Mouse (Mus musculus): Measurements from ENCODE around the gene Ell.

Ell gene

DNA sequence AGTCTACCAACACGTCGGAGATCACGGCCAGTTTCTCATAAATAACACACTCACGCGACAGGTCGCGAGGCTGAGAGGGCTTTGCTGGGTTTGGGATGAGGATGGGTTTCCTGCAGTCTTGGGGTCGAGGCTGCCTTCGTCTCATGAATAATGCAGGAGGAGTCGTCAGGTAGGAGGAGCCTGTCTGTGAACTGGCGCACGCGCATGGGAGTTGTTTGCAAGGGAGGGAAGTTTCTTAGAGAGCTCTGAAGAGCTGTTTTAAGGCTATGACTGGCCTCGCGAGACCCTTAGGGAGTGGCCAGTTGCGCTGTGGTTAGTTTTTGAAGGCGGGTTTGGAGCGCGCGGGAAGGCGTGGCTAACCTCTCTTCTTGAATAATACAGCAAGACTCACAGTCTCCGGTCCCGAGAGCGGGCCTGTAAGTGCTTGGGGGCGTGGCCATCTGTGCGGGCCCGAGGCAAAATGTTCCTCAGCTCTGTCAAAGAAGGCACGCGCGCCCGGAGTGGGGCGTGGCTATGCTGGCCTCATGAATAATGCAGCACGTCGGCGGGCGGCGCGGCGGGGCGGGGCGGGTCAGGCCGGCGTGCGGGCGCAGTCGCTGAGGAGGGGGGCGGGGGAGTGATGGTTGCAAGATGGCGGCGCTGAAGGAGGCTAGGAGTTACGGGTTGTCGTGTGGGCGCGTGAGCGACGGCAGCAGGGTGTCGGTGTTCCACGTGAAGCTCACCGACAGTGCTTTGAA is at the start of gene Ell:
Gene Ell (plus strand): TSS at position 381 of the 737 bp plus-strand sequence.
- peak; percentile 100 for DNase-seq (ENCODE audit: low read depth)

GRCm38 (mm10) chr8:70489576-70489975 is 49.7 kb upstream of the Ell start:
- peak; percentile 63 for DNase-seq (ENCODE audit: low read depth)

GRCm38 (mm10) chr8:70490061-70490879 is 49.0 kb upstream of the Ell start:
- no peak for DNase-seq (ENCODE audit: low read depth)

DNA sequence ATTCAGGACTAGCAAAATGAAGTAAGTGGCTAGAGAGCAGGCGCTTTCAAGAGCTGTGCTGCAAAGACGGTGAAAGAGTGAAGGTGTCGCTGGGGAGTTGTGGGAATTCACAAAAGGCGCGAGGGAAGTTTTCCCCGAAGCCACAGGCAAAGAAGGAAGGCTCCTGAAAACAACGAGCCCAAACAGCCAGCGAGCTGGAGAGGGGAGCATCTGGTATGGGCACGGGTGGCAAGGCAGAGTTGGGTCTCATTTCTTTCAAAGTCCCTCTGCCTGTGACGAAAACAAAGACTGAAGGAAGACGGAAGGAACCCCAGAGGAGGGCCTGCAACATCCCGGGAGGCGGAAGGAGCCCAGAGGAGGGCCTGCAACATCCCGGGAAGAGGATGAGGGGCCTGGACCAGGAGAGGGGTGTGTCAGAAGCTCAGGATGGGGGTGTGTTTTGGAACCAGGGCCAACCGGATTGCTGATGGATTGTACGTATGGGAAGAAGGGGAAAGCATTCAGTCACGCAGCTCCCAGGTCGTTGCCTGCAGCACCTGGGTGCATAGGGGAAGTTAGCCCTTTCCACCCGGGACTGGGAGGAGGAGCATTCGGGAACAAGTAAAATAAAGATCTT is 48.3 kb upstream of the Ell start:
- DNase-seq (ENCODE audit: low read depth) = no peak

DNA sequence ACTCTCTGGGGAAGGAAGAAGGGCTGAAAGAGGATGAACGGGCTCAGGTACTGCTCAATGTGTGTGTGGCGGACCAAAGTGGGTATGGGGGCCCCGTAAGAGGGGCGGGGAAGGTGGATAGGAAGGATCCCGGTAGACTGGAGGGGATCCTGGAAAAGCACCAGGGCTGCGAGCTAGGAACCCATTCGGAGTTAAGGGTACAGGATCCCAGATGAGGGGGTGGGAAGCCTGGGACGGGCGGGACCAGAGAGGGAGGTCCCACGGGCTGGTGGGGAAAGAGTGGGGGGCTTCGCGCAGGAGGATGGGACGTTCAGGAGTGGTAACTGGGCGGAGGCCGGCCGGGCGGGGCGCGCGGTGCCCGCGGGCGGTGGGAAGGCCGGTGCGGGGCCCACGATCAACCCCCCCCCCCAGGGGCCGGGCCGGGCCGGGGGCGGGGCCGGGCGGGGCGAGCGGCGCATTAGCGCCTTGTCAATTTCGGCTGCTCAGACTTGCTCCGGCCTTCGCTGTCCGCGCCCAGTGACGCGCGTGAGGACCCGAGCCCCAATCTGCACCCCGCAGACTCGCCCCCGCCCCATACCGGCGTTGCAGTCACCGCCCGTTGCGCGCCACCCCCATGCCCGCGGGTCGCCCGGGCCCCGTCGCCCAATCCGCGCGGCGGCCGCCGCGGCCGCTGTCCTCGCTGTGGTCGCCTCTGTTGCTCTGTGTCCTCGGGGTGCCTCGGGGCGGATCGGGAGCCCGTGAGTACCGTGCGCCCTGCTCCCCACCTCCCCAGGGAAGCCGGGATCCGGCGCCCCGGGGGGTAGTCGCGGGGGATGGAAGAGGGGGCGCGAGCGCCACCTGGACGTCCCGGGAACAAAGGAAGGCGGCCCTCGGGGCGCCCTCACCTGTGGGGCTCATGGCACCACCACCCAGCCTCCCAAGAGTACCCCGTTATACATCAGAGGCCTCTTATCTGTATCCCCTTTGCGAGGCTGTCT is 46.3 kb upstream of the Ell start, which contains the start of gene Crlf1:
Gene Crlf1 (plus strand): TSS at position 495 of the 977 bp plus-strand sequence.
- DNase-seq (ENCODE audit: low read depth) = peak; percentile 65

DNA sequence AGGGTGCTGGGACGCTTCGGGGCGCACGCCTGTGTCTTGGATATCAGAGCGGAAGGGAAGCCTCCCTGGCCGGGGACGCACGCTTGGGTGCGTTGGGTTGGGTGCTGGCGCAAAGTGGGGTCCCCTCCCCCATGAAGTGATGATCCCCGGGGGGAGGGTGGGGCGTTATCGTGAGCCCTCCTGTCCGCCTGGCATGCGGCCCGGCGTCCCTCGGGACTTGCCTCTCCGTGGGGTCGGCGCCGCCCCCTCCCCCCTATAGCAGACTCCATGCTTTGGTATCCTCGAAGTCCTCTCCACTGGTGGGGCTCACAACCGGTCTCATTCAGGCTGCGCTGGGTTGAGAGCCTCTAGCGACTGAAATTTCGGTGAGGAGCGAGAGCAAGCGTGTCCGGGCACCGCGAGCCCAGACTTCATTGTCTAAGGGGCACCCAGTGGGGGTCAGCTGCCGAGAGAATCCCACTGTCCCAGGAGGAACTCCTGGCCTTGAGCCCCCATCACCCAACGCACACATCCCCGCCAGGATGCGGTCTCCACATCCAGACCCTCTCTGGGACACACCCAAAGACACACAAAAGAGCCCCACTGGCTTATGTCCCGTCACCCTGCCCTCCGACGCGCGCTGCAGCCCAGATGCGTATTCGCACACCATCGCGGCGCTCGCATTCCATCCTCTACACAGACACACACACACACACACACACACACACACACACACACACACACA is 45.4 kb upstream of the Ell start:
- DNase-seq (ENCODE audit: low read depth) = peak; percentile 59

GRCm38 (mm10) chr8:70494416-70494945 is 44.8 kb upstream of the Ell start:
- DNase-seq (ENCODE audit: low read depth) = no peak

- DNase-seq (ENCODE audit: low read depth) = no peak
These were observed 44.1 kb upstream of the Ell start for GRCm38 (mm10) chr8:70495001-70495770.

GRCm38 (mm10) chr8:70495771-70496062 is 43.5 kb upstream of the Ell start:
- peak; percentile 61 for DNase-seq (ENCODE audit: low read depth)

DNA sequence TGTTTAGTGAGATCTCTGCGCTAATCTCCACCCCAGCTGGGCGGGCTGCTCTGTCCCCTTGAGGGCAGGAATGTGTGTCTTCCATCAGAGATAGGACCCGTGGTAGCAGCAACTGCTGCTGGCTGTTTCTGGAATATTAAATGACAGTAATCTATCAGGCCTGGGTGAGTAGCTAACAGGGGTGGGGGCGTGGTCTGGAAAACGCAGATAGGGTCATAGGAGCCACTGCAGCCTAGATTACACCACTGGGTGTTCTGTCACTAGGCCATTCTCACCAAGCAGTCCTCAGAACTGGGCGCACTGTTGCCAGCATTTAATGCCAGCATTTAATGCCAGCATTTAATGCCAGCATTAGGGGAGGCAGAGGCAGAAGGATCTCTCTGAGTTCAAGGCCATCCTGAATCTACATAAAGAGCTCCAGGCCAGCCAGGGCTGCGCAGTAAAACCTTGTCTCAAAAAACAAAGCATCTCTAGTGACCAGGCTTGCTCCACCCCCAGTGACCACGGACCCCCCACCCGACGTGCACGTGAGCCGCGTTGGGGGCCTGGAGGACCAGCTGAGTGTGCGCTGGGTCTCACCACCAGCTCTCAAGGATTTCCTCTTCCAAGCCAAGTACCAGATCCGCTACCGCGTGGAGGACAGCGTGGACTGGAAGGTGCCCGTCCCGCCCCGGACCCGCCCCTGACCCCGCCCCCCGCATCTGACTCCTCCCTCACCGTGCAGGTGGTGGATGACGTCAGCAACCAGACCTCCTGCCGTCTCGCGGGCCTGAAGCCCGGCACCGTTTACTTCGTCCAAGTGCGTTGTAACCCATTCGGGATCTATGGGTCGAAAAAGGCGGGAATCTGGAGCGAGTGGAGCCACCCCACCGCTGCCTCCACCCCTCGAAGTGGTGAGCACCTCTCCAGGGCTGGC is 38.6 kb upstream of the Ell start:
- DNase-seq (ENCODE audit: low read depth) = no peak

DNA sequence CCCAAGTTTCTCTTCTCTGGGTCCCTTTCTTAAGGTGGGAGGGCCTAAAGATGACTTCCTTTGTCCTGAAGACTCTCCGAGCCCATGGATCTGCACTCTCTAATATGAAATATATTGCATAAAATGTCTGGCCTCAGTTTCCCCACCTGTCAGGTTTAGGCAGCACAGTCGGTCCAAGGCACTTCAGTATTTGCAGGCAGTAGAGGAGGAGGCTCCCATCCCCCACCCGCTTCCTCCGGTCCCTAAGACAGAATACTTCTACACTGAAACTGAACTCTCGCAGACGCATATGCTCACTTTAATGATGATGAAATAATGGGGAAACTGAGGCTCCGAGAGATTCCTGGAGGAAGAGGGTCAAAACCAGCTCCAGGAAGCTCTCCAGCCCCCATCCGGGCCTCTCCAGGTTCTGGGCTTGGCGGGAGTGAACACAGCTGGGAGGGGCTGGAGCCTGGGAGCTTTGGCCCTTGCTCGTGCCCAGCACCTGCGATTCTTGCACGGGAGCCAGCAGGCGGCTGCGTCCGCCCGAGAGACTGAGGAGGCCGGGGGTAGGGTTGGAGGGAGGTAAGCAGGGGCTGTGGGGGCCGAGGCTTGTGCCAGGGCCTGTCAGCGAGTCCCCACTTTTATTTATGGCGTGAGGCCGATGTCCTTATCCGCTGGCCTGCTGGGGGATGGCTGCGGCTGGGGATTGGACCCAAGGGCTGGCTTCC is 37.3 kb upstream of the Ell start:
- DNase-seq (ENCODE audit: low read depth) = peak; percentile 59

GRCm38 (mm10) chr8:70502540-70502939 is 36.7 kb upstream of the Ell start:
- DNase-seq (ENCODE audit: low read depth) = no peak

DNA sequence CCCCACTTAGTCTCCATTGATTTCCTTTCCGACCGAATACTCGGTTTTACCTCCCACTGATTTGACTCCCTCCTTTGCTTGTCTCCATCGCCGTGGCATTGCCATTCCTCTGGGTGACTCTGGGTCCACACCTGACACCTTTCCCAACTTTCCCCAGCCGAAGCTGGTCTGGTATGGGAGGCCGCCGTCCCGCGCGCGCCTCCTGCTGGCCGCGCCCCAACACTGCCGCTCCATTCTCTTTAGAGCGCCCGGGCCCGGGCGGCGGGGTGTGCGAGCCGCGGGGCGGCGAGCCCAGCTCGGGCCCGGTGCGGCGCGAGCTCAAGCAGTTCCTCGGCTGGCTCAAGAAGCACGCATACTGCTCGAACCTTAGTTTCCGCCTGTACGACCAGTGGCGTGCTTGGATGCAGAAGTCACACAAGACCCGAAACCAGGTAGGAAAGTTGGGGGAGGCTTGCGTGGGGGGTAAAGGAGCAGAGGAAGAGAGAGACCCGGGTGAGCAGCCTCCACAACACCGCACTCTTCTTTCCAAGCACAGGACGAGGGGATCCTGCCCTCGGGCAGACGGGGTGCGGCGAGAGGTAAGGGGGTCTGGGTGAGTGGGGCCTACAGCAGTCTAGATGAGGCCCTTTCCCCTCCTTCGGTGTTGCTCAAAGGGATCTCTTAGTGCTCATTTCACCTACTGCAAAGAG is 36.1 kb upstream of the Ell start:
- peak; percentile 92 for DNase-seq (ENCODE audit: low read depth)

GRCm38 (mm10) chr8:70504291-70504716 is 35.0 kb upstream of the Ell start:
- DNase-seq (ENCODE audit: low read depth) = peak; percentile 99

GRCm38 (mm10) chr8:70504851-70505250 is 34.4 kb upstream of the Ell start:
- peak; percentile 92 for DNase-seq (ENCODE audit: low read depth)

DNA sequence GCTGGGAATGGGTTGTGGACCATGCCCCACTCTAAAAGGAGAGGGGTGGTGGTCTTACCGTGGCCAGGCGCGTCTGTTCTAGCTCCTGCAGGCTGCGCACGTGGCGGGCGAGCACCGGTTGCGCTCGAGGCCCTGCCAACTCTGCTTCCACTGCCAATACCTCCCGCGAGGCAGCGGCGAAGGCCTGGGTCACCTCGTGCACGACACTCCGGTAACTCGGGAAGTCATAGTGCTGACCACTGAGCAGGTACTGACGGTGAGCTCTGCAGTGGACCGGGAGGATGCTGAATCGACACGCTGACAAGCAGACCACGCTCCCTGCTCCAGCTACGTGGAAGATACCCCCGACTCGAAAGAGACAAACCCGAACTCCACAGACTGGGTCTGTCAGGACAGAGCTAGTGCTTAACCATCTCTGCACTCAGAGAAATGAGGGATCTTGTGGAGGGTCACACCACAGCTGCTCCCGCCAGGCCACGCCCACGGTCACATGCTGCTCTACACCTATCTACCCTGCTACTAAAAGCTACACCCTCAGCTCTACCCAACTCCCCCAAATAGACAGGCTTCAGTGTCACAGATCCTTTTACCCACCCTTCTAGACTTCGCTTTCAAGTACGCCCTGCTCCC is 33.4 kb upstream of the Ell start:
- no peak for DNase-seq (ENCODE audit: low read depth)
